Mouse (Mus musculus): ENCODE results near the gene Bmp6.

DNA sequence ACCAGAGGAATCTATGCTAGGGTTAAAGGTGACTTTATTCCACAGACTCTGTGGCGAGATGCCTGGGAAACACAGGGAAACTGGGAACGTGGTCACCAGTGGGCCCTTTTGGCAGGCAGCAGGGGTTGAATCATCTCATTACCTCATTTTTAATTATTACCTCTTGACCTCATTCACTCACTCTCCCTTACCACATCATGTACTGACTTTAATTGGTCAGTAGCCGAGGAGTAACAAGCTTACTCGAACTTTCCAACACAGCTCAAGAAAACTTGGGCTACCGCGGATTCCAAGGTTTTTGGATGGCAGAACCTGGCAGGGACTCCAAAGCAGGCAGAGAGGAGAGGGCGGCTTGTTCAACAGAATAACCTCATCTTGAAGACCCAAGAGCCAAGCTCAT lies 74.9 kb downstream of the Bmp6 start:
- TF ChIP-seq CTCF (IDR thresholded peaks at IDR 0.05; ENCODE audit: control insufficient read depth, insufficient read depth, low read length) (no peak), POLR2A (IDR thresholded peaks at IDR 0.05; ENCODE audit: borderline replicate concordance, control insufficient read depth, low read depth, low read length) (no peak)
